ENCODE assay signal across 8 mouse cellular contexts in genomic region chr9:107340267-107340859, GRCm38 (mm10). TPM values are rescaled to one million over a fixed set of nuclear protein-coding genes. Genes with fewer than 3 reads are reported as not detected.
DNase-seq lines count a peak whose midpoint lies in the region; ATAC-seq and TF ChIP-seq lines count a peak whose summit lies in the region.

Gene 6430571L13Rik, plus strand, starts transcription at chr9:107340602.

- TF ChIP-seq POLR2A in brain, embryonic 14.5 days (IDR thresholded peaks at IDR 0.05; ENCODE audit: borderline replicate concordance, extremely low read depth, insufficient read depth, insufficient read length, poor library complexity, severe bottlenecking) = no peak

- H3K27ac ChIP-seq in heart, embryonic 15.5 days = no peak within 1 kb of the TSS
- no peak within 1 kb of the TSS for H3K27ac ChIP-seq in liver, embryonic 14.5 days
- H3K27ac ChIP-seq in neural tube, embryonic 11.5 days (ENCODE audit: low read depth, low read length) = no peak within 1 kb of the TSS
- H3K27ac ChIP-seq in stomach, postnatal 0 days (replicated peaks) = no peak within 1 kb of the TSS

- H3K9ac ChIP-seq in heart, embryonic 15.5 days = peak within 1 kb of the TSS; percentile 66
- H3K9ac ChIP-seq in liver, embryonic 14.5 days (replicated peaks) = 0 out of 2 replicates have a peak within 1 kb of the TSS, but pooled peaks have one; percentile 10
- peak within 1 kb of the TSS; percentile 64 for H3K9ac ChIP-seq in neural tube, embryonic 11.5 days (ENCODE audit: low read length)
- peak within 1 kb of the TSS; percentile 63 for H3K9ac ChIP-seq in stomach, postnatal 0 days (ENCODE audit: low read length)

- under 1% methylated on average over 34 of the region's 34 CpGs for WGBS in heart, embryonic 15.5 days
- 1% methylated on average over 34 of the region's 34 CpGs for WGBS in liver, embryonic 14.5 days (ENCODE audit: insufficient replicate concordance)
- WGBS in neural tube, embryonic 11.5 days = under 1% methylated on average over 29 of the region's 34 CpGs
- WGBS in stomach, postnatal 0 days = under 1% methylated on average over 33 of the region's 34 CpGs

- peak within 1 kb of the TSS; percentile 78 for H3K4me3 ChIP-seq in heart, embryonic 15.5 days
- peak within 1 kb of the TSS; percentile 54 to 61 for H3K4me3 ChIP-seq in liver, embryonic 14.5 days (ENCODE audit: insufficient read depth in 1 of 2, low read depth in 2 of 2, low read length in 2 of 2)
- peak within 1 kb of the TSS; percentile 51 for H3K4me3 ChIP-seq in neural tube, embryonic 11.5 days (ENCODE audit: low read depth, low read length)
- peak within 1 kb of the TSS; percentile 60 for H3K4me3 ChIP-seq in stomach, postnatal 0 days (ENCODE audit: low read depth, low read length)

- no peaks in the 10 kb centered on the region for H3K36me3 ChIP-seq in heart, embryonic 15.5 days
- H3K36me3 ChIP-seq in liver, embryonic 14.5 days (replicated peaks; ENCODE audit: control insufficient read depth, insufficient read depth, low read depth) = no peaks in the 10 kb centered on the region
- no peaks in the 10 kb centered on the region for H3K36me3 ChIP-seq in neural tube, embryonic 11.5 days (ENCODE audit: control insufficient read depth, insufficient read depth, low read length)
- no peaks in the 10 kb centered on the region for H3K36me3 ChIP-seq in stomach, postnatal 0 days (ENCODE audit: control insufficient read depth, insufficient read depth, low read length)

- ATAC-seq in heart, embryonic 15.5 days (replicated peaks; ENCODE audit: insufficient number of reproducible peaks, insufficient read depth, low FRiP score, low read depth) = peak; percentile 91
- ATAC-seq in liver, embryonic 14.5 days (ENCODE audit: insufficient read depth) = peak; percentile 84
- ATAC-seq in neural tube, embryonic 11.5 days (ENCODE audit: insufficient read depth, low FRiP score, low TSS enrichment) = peak; percentile 93
- ATAC-seq in stomach, postnatal 0 days (ENCODE audit: low FRiP score, low TSS enrichment) = peak; percentile 90

- no peak for TF ChIP-seq CTCF in brain, embryonic 14.5 days (IDR thresholded peaks at IDR 0.05; ENCODE audit: borderline replicate concordance, extremely low read depth, insufficient read depth, insufficient read length)
- 0 out of 2 replicates have a peak, but pooled peaks have one; percentile 8 for TF ChIP-seq CTCF in liver, embryonic 14.5 days (IDR thresholded peaks at IDR 0.05; ENCODE audit: low read depth)
- TF ChIP-seq CTCF in stomach, postnatal 0 days (IDR thresholded peaks at IDR 0.05; ENCODE audit: low read depth) = peak; percentile 26; the same call in 1 of the 2 replicates

- peak within 1 kb of the TSS; percentile 94 for H3K4me2 ChIP-seq in heart, embryonic 15.5 days
- H3K4me2 ChIP-seq in liver, embryonic 14.5 days (ENCODE audit: low read depth) = peak within 1 kb of the TSS; percentile 76
- H3K4me2 ChIP-seq in neural tube, embryonic 11.5 days (ENCODE audit: low read depth) = peak within 1 kb of the TSS; percentile 53
- peak within 1 kb of the TSS; percentile 97 for H3K4me2 ChIP-seq in stomach, postnatal 0 days (replicated peaks; ENCODE audit: low read depth)

- DNase-seq in CD4-positive helper T cell, adult 2 months (ENCODE audit: low read depth, low spot score) = peak; percentile 91
- DNase-seq in brain, embryonic 14.5 days (ENCODE audit: low read depth) = peak; percentile 97
- DNase-seq in fibroblast of lung, adult 2 months (ENCODE audit: low read depth) = peak; percentile 63
- DNase-seq in kidney, postnatal 25 days = peak; percentile 98 to 99
- DNase-seq in liver, embryonic 14.5 days (ENCODE audit: low read depth in 3 of 3, low spot score in 3 of 3) = peak; percentile 66 to 77 (median 67)
- DNase-seq in neural tube, embryonic 11.5 days (ENCODE audit: low spot score) = peak; percentile 92
- DNase-seq in stomach, postnatal 0 days (ENCODE audit: low spot score) = peak; percentile 91

- no peak for TF ChIP-seq EP300 in liver, embryonic 14.5 days (IDR thresholded peaks at IDR 0.05; ENCODE audit: low read depth)
- TF ChIP-seq EP300 in stomach, postnatal 0 days (optimal IDR thresholded peaks at IDR 0.05) = peak; percentile 91

- H3K27me3 ChIP-seq in heart, embryonic 15.5 days = peaks cover 6% of the 10 kb centered on the region
- peaks cover 9% of the 10 kb centered on the region for H3K27me3 ChIP-seq in liver, embryonic 14.5 days (ENCODE audit: control insufficient read depth, insufficient read depth, low read length)
- no peaks in the 10 kb centered on the region for H3K27me3 ChIP-seq in neural tube, embryonic 11.5 days (ENCODE audit: control insufficient read depth, insufficient read depth, low read length)
- H3K27me3 ChIP-seq in stomach, postnatal 0 days (ENCODE audit: control insufficient read depth, insufficient read depth, low read length) = no peaks in the 10 kb centered on the region

- peaks cover 34% of the 10 kb centered on the region for H3K4me1 ChIP-seq in heart, embryonic 15.5 days (replicated peaks)
- peaks cover 2 to 12% of the 10 kb centered on the region in 2 experiments; a peak in 1 of 4 replicates for H3K4me1 ChIP-seq in liver, embryonic 14.5 days (replicated peaks; ENCODE audit: control insufficient read depth in 2 of 2, insufficient read depth in 2 of 2, low read length in 1 of 2)
- peaks cover 15% of the 10 kb centered on the region; the same call in 1 of the 2 replicates for H3K4me1 ChIP-seq in neural tube, embryonic 11.5 days (ENCODE audit: control insufficient read depth, insufficient read depth, low read length)
- H3K4me1 ChIP-seq in stomach, postnatal 0 days (replicated peaks; ENCODE audit: control insufficient read depth, insufficient read depth) = 0 out of 2 replicates have a peak, but pooled peaks cover 2% of the 10 kb centered on the region

- H3K9me3 ChIP-seq in heart, embryonic 15.5 days (replicated peaks) = no peaks in the 10 kb centered on the region
- H3K9me3 ChIP-seq in liver, embryonic 14.5 days (ENCODE audit: control insufficient read depth, low read length) = no peaks in the 10 kb centered on the region
- H3K9me3 ChIP-seq in neural tube, embryonic 11.5 days (ENCODE audit: control insufficient read depth, low read length) = no peaks in the 10 kb centered on the region
- H3K9me3 ChIP-seq in stomach, postnatal 0 days (ENCODE audit: control insufficient read depth, low read length) = no peaks in the 10 kb centered on the region

RNA-seq across cellular contexts. Expression of gene 6430571L13Rik, which starts in this region (rescaled TPM):
- polyA plus RNA-seq in brain, embryonic 14.5 days (2012; rRNA removed) = 6.2 and 8.6 TPM in 2 replicates
- polyA plus RNA-seq in heart, embryonic 15.5 days (2015; fragmentation: Nextera tagmentation; extraction: Ambion mirVana) = 0.90 and 1.1 TPM in 2 replicates
- polyA plus RNA-seq in liver, embryonic 14.5 days (2012; rRNA removed) = 0.05 and 0.07 TPM in 2 replicates
- 0.20 TPM in 1 of 2 replicates, not detected in the other for polyA plus RNA-seq in liver, embryonic 14.5 days (2014; fragmentation: Nextera tagmentation; extraction: Ambion mirVana)
- polyA plus RNA-seq in neural tube, embryonic 11.5 days (2014; fragmentation: Nextera tagmentation; extraction: Ambion mirVana) = 1.4 and 2.0 TPM in 2 replicates
- 0.63 and 0.73 TPM in 2 replicates for polyA plus RNA-seq in stomach, postnatal 0 days (2015; fragmentation: Nextera tagmentation; extraction: Ambion mirVana)

Comparison
In these comparisons a context has a peak if more than half of its experiments do, and no peak if none do; other contexts are left out.
1. Peak in DNase-seq, ATAC-seq, H3K4me3 ChIP-seq, H3K9ac ChIP-seq and H3K4me2 ChIP-seq in liver, embryonic 14.5 days; RNA of the gene not detected or under 1 TPM.
2. Peak in DNase-seq, ATAC-seq, H3K4me3 ChIP-seq, H3K9ac ChIP-seq and H3K4me2 ChIP-seq in stomach, postnatal 0 days; RNA of the gene not detected or under 1 TPM.
3. H3K9ac ChIP-seq: peak in every context shown above with its lines; median percentile 66 in heart, embryonic 15.5 days; 64 in neural tube, embryonic 11.5 days; 63 in stomach, postnatal 0 days; 10 in liver, embryonic 14.5 days.